Comparison of ENCODE assay signal across 23 mouse cellular contexts in the genomic region with DNA sequence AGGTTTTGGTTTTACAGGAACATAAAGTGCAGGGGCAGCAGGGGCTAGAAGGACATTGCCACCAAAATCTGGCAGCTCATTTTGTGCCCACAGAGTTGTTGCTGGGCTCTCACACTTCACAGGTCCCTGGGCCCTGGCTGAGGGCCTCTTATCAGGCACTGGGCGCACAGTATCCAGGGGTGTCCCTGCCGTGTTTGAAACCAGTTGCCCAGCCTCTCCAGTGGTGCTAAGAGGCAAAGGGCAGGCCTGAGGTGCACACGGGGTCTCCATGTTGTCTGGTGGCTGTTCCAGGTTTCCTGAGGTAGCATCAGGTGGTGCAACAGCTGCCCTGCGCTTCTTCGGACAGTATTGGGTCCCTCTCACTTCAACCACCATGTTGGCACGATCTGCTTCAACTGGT. TPM values are rescaled to one million over a fixed set of nuclear protein-coding genes. Genes with fewer than 3 reads are reported as not detected.
DNase-seq lines count a peak whose midpoint lies in the region; ATAC-seq and TF ChIP-seq lines count a peak whose summit lies in the region.
"Had no signal": no experiment of that assay in that cellular context is flagged by ENCODE, and none has a peak within 500 bp of the region (broad histone marks: within the 10 kb centered on the region; RNA-seq: fewer than 3 reads in every experiment).

No protein-coding gene starts in this region.

- no peak for TF ChIP-seq POLR2A in liver, adult 2 months (IDR thresholded peaks at IDR 0.05; ENCODE audit: extremely low read depth, insufficient read depth, low read length)

- WGBS in embryonic facial prominence, embryonic 13.5 days, result 90% methylated on average over 6 of the region's 6 CpGs
- 91% methylated on average over 6 of the region's 6 CpGs for WGBS in embryonic facial prominence, embryonic 10.5 days
- 67% methylated on average over 6 of the region's 6 CpGs for WGBS in liver, adult 2 months
- WGBS in stomach, postnatal 0 days, result 88% methylated on average over 6 of the region's 6 CpGs

- H3K27me3 ChIP-seq in embryonic facial prominence, embryonic 13.5 days, result no peaks in the 10 kb centered on the region
- no peaks in the 10 kb centered on the region for H3K27me3 ChIP-seq in embryonic facial prominence, embryonic 10.5 days (replicated peaks; ENCODE audit: low read depth, poor library complexity, severe bottlenecking)
- H3K27me3 ChIP-seq in liver, adult 2 months (ENCODE audit: control insufficient read depth, insufficient read depth, low read length), result no peaks in the 10 kb centered on the region
- H3K27me3 ChIP-seq in stomach, postnatal 0 days (ENCODE audit: control insufficient read depth, insufficient read depth, low read length), result no peaks in the 10 kb centered on the region
- H3K27me3 ChIP-seq: CH12.LX; forebrain, embryonic 13.5 days; forebrain, embryonic 15.5 days; Patski had no signal

- H3K36me3 ChIP-seq in embryonic facial prominence, embryonic 13.5 days, result peaks cover 58% of the 10 kb centered on the region
- H3K36me3 ChIP-seq in embryonic facial prominence, embryonic 10.5 days (replicated peaks), result peaks cover 69% of the 10 kb centered on the region
- peaks cover 40% of the 10 kb centered on the region for H3K36me3 ChIP-seq in liver, adult 2 months (ENCODE audit: control insufficient read depth, insufficient read depth, low read length)
- peaks cover 35% of the 10 kb centered on the region for H3K36me3 ChIP-seq in stomach, postnatal 0 days (ENCODE audit: control insufficient read depth, insufficient read depth, low read length)

- no peak for TF ChIP-seq CTCF in liver, adult 2 months (IDR thresholded peaks at IDR 0.05; ENCODE audit: low read depth, low read length)
- no peak for TF ChIP-seq CTCF in stomach, postnatal 0 days (IDR thresholded peaks at IDR 0.05; ENCODE audit: low read depth)

- H3K9ac ChIP-seq in embryonic facial prominence, embryonic 13.5 days, result peak overlapping the region; percentile 21; the same call in 1 of the 2 replicates
- no peak overlapping the region for H3K9ac ChIP-seq in liver, adult 2 months (ENCODE audit: low read depth, low read length)
- H3K9ac ChIP-seq in stomach, postnatal 0 days (ENCODE audit: low read length), result no peak overlapping the region
- H3K9ac ChIP-seq: forebrain, embryonic 13.5 days; forebrain, embryonic 15.5 days had no signal

- no peak for TF ChIP-seq EP300 in stomach, postnatal 0 days (optimal IDR thresholded peaks at IDR 0.05)

- no peaks in the 10 kb centered on the region for H3K9me3 ChIP-seq in embryonic facial prominence, embryonic 13.5 days
- H3K9me3 ChIP-seq in embryonic facial prominence, embryonic 10.5 days, result no peaks in the 10 kb centered on the region
- no peaks in the 10 kb centered on the region for H3K9me3 ChIP-seq in stomach, postnatal 0 days (ENCODE audit: control insufficient read depth, low read length)
- H3K9me3 ChIP-seq: forebrain, embryonic 13.5 days; forebrain, embryonic 15.5 days; G1E had no signal

- no peak overlapping the region for H3K27ac ChIP-seq in embryonic facial prominence, embryonic 13.5 days
- no peak overlapping the region for H3K27ac ChIP-seq in embryonic facial prominence, embryonic 10.5 days (replicated peaks)
- 0 out of 2 replicates have a peak overlapping the region, but pooled peaks have one; percentile 11 for H3K27ac ChIP-seq in liver, adult 2 months (replicated peaks; ENCODE audit: insufficient read depth, low read depth, low read length)
- 0 out of 2 replicates have a peak overlapping the region, but pooled peaks have one; percentile 24 for H3K27ac ChIP-seq in stomach, postnatal 0 days (replicated peaks)
- H3K27ac ChIP-seq: forebrain, embryonic 13.5 days; forebrain, embryonic 15.5 days had no signal

- no peak for DNase-seq in embryonic facial prominence, embryonic 10.5 days (ENCODE audit: low spot score)
- peak; percentile 91 for DNase-seq in heart, adult 11 months
- no peak for DNase-seq in heart, postnatal 25 days (ENCODE audit: low spot score)
- DNase-seq in liver, adult 2 months (ENCODE audit: extremely low read depth, low read depth, low spot score), result no peak
- DNase-seq in liver, result no peak
- DNase-seq in stomach, postnatal 0 days (ENCODE audit: low spot score), result no peak
- DNase-seq: adrenal gland, adult 8-10 months; adrenal gland, postnatal 14 days; adrenal gland, postnatal 36 days; B cell, adult 2 months; cerebellum, adult 11-12 months; cerebellum, adult 2 months; cerebellum, adult 9-10 months; cerebellum, postnatal 10 days; cerebellum, postnatal 25 days had no signal

- peaks cover 30% of the 10 kb centered on the region; the same call in 1 of the 2 replicates for H3K79me2 ChIP-seq in liver, adult 2 months (ENCODE audit: control insufficient read depth, insufficient read depth, low read length)

- no peak overlapping the region for H3K4me2 ChIP-seq in embryonic facial prominence, embryonic 13.5 days
- H3K4me2 ChIP-seq in stomach, postnatal 0 days (replicated peaks; ENCODE audit: low read depth), result no peak overlapping the region
- H3K4me2 ChIP-seq: forebrain, embryonic 13.5 days; forebrain, embryonic 15.5 days had no signal

- intact Hi-C loops in heart, postnatal 25 days (cut with DNase I), result loop anchor here (10.0 kb wide), 1 partner anchor 465 kb away; a partner anchor contains a TSS

- H3K4me3 ChIP-seq in embryonic facial prominence, embryonic 13.5 days, result no peak overlapping the region
- no peak overlapping the region for H3K4me3 ChIP-seq in embryonic facial prominence, embryonic 10.5 days
- no peak overlapping the region for H3K4me3 ChIP-seq in liver, adult 2 months (ENCODE audit: insufficient read depth, low read depth, low read length)
- no peak overlapping the region for H3K4me3 ChIP-seq in stomach, postnatal 0 days (ENCODE audit: low read depth, low read length)
- H3K4me3 ChIP-seq: forebrain, embryonic 13.5 days; forebrain, embryonic 15.5 days had no signal

- ATAC-seq in embryonic facial prominence, embryonic 13.5 days (ENCODE audit: insufficient number of reproducible peaks, insufficient read depth, low FRiP score, low TSS enrichment, low read depth), result no peak
- no peak for ATAC-seq in stomach, postnatal 0 days (ENCODE audit: low FRiP score, low TSS enrichment)
- ATAC-seq: activated CD4-positive, CD25-positive, alpha-beta regulatory T cell, adult 4 months; CD4-positive, CD25-positive, alpha-beta regulatory T cell, adult 4 months; forebrain, embryonic 13.5 days; forebrain, embryonic 15.5 days; Patski had no signal

- H3K4me1 ChIP-seq in embryonic facial prominence, embryonic 13.5 days, result peaks cover 35% of the 10 kb centered on the region
- peaks cover 16% of the 10 kb centered on the region for H3K4me1 ChIP-seq in embryonic facial prominence, embryonic 10.5 days
- peaks cover 37% of the 10 kb centered on the region for H3K4me1 ChIP-seq in liver, adult 2 months (ENCODE audit: control insufficient read depth, insufficient read depth, low read length)
- H3K4me1 ChIP-seq in stomach, postnatal 0 days (replicated peaks; ENCODE audit: control insufficient read depth, insufficient read depth), result no peaks in the 10 kb centered on the region

RNA-seq across cellular contexts. Expression of a gene that starts 5.3 kb away (rescaled TPM):
- polyA plus RNA-seq in embryonic facial prominence, embryonic 13.5 days (2015; fragmentation: Nextera tagmentation; extraction: Ambion mirVana), result 22.7 and 27.9 TPM in 2 replicates
- 30.4 and 32.1 TPM in 2 replicates for polyA plus RNA-seq in embryonic facial prominence, embryonic 10.5 days (2016; fragmentation: Nextera tagmentation; extraction: Ambion mirVana)
- total RNA-seq in heart, postnatal 25 days (2021), result 10 to 100 TPM; 34.9 to 38.8 TPM
- total RNA-seq in liver, adult 2 months (2014; rRNA removed), result 44.5 and 53.2 TPM in 2 replicates
- polyA plus RNA-seq in liver, adult 2 months (2012; rRNA removed), result 70.5 and 78.2 TPM in 2 replicates
- 10.6 and 11.7 TPM in 2 replicates for polyA plus RNA-seq in stomach, postnatal 0 days (2015; fragmentation: Nextera tagmentation; extraction: Ambion mirVana)

RNA-seq across cellular contexts. Expression of a gene that starts 30.7 kb away (rescaled TPM):
- 24.2 and 24.5 TPM in 2 replicates for polyA plus RNA-seq in embryonic facial prominence, embryonic 13.5 days (2015; fragmentation: Nextera tagmentation; extraction: Ambion mirVana)
- 28.6 and 31.8 TPM in 2 replicates for polyA plus RNA-seq in embryonic facial prominence, embryonic 10.5 days (2016; fragmentation: Nextera tagmentation; extraction: Ambion mirVana)
- 10 to 100 TPM; 15.2 to 16.9 TPM for total RNA-seq in heart, postnatal 25 days (2021)
- total RNA-seq in liver, adult 2 months (2014; rRNA removed), result 2.4 and 4.4 TPM in 2 replicates
- polyA plus RNA-seq in liver, adult 2 months (2012; rRNA removed), result 7.1 and 8.7 TPM in 2 replicates
- polyA plus RNA-seq in stomach, postnatal 0 days (2015; fragmentation: Nextera tagmentation; extraction: Ambion mirVana), result 6.3 and 7.7 TPM in 2 replicates

RNA-seq across cellular contexts. Expression of a gene that starts 50.5 kb away (rescaled TPM):
- 92.3 and 98.7 TPM in 2 replicates for polyA plus RNA-seq in embryonic facial prominence, embryonic 13.5 days (2015; fragmentation: Nextera tagmentation; extraction: Ambion mirVana)
- polyA plus RNA-seq in embryonic facial prominence, embryonic 10.5 days (2016; fragmentation: Nextera tagmentation; extraction: Ambion mirVana), result 144 and 151 TPM in 2 replicates
- total RNA-seq in heart, postnatal 25 days (2021), result 100 to 1,000 TPM; 129 to 130 TPM
- 38.2 and 40.8 TPM in 2 replicates for total RNA-seq in liver, adult 2 months (2014; rRNA removed)
- 35.7 and 52.0 TPM in 2 replicates for polyA plus RNA-seq in liver, adult 2 months (2012; rRNA removed)
- polyA plus RNA-seq in stomach, postnatal 0 days (2015; fragmentation: Nextera tagmentation; extraction: Ambion mirVana), result 53.3 and 55.4 TPM in 2 replicates

RNA-seq across cellular contexts. Expression of a gene that starts 50.6 kb away (rescaled TPM):
- polyA plus RNA-seq in embryonic facial prominence, embryonic 13.5 days (2015; fragmentation: Nextera tagmentation; extraction: Ambion mirVana), result 142 and 153 TPM in 2 replicates
- polyA plus RNA-seq in embryonic facial prominence, embryonic 10.5 days (2016; fragmentation: Nextera tagmentation; extraction: Ambion mirVana), result 133 and 137 TPM in 2 replicates
- total RNA-seq in heart, postnatal 25 days (2021), result 10 to 100 TPM; 49.1 to 50.1 TPM
- total RNA-seq in liver, adult 2 months (2014; rRNA removed), result 31.5 and 32.8 TPM in 2 replicates
- polyA plus RNA-seq in liver, adult 2 months (2012; rRNA removed), result 41.0 and 45.0 TPM in 2 replicates
- 52.6 and 58.9 TPM in 2 replicates for polyA plus RNA-seq in stomach, postnatal 0 days (2015; fragmentation: Nextera tagmentation; extraction: Ambion mirVana)

RNA-seq across cellular contexts. Expression of a gene that starts 59.2 kb away (rescaled TPM):
- polyA plus RNA-seq in embryonic facial prominence, embryonic 13.5 days (2015; fragmentation: Nextera tagmentation; extraction: Ambion mirVana), result 33.9 and 38.9 TPM in 2 replicates
- polyA plus RNA-seq in embryonic facial prominence, embryonic 10.5 days (2016; fragmentation: Nextera tagmentation; extraction: Ambion mirVana), result 39.3 and 39.8 TPM in 2 replicates
- total RNA-seq in heart, postnatal 25 days (2021), result 10 to 100 TPM in 1 of 2 experiments, 1 to 10 TPM in 1; 8.9 to 11.2 TPM
- 6.4 and 7.5 TPM in 2 replicates for total RNA-seq in liver, adult 2 months (2014; rRNA removed)
- 9.1 and 14.3 TPM in 2 replicates for polyA plus RNA-seq in liver, adult 2 months (2012; rRNA removed)
- 7.4 and 9.5 TPM in 2 replicates for polyA plus RNA-seq in stomach, postnatal 0 days (2015; fragmentation: Nextera tagmentation; extraction: Ambion mirVana)

Comparison
In these comparisons a context has a peak if more than half of its experiments do, and no peak if none do; other contexts are left out.
1. H3K27ac ChIP-seq: peak in liver, adult 2 months (single experiment) and stomach, postnatal 0 days (single experiment); none in embryonic facial prominence, embryonic 13.5 days (single experiment) and embryonic facial prominence, embryonic 10.5 days (single experiment).